Mouse (Mus musculus): Measurements from ENCODE around the gene Plekhg3.
A peak's percentile ranks its signal among the peaks of the same experiment; 100 is the strongest.

Gene Plekhg3

DNA sequence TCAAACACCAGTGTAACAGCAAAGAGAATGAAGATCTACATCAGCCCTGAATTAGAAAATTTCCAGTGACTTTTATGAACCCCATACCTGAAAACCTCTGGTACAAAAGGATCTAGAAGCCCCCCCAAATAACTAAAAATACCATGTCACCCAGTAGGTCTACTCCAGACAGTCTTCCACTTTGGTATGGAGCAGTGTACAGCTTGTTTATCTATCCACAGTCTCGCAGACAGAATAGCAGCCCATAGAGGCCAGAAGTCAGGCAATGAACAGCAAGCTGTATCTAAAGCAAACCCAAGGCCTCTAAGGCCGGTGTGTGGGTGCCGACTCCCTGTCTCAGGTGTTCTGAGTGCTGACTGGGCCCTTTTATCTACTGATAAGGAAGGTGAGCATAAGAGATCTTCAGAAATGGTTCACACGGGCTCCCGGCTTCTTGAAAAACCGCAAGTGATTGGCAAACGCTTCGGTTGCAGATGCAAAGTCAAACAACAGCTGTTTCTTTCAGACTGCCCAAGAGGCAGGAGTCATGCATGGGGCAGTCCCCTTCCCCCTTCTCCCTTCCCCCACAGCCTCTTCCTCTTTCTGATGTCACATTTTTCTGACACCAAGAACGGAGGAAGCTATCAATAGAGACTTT lies 3.3 kb upstream of the Plekhg3 start:
- DNase-seq (ENCODE audit: low spot score) = no peak

DNA sequence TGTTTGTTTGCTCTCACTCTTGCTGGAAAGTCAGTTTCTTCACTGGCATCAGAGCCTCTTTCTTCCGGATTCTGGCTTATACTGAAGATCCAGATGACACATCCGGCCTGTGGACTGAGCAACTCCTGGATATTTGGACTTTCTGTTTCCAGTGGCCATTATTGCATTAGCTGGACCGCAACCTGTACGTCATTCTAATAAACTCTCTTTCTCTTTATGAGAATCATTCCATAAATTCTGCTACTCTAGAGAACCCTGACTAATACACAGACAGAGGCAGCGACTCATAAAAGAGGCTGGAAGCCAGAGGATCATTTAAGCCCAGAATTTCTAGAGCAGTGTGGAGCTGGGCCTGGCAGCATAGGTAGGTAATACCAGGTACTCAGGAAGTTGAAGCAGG lies 1.9 kb upstream of the Plekhg3 start:
- DNase-seq (ENCODE audit: low spot score) = no peak

DNA sequence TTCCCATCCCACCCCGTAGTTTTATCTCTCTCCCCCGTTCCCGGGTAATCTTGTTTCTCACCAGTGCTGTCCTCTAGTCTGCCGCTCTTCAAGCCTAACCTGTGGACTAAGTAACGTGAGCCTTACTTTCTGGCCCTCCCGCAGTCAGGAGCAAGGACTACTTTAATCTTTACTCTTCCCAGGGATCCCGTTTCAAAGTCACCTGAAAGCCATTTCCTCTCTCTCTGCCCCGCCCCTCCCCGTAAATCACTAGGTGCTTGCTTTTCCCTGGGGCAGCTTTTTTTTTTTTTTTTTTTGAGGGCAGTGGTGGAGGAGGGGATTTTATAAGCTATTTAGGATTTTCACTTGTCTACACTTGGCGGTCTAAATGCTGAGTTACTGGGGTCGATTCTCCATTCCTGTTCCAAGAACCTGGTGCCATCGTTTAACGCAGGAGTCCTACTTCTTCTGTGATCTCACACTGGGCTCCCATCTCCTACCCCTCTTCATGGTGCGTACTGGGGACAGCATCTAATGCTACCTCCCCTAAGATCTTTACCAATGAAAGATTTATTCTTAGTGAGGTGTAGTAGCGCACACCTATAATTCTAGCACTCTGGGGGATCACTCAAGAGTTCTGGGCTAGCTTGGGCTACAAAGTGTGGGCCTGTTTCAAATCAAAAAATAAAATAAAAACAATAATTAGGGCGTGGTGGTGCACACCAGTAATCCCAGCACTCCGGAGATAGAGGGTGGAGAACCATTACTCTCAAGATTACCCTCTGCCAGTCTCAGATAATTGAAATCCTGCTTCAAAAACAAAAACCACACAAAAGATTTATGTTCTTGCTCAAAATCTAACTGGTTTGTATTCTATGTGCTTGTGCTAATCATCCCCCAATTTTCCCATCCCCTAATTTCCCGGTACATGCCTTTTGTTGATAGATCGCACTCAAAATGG lies 1.6 kb downstream of the Plekhg3 start:
- DNase-seq (ENCODE audit: low spot score) = no peak

DNA sequence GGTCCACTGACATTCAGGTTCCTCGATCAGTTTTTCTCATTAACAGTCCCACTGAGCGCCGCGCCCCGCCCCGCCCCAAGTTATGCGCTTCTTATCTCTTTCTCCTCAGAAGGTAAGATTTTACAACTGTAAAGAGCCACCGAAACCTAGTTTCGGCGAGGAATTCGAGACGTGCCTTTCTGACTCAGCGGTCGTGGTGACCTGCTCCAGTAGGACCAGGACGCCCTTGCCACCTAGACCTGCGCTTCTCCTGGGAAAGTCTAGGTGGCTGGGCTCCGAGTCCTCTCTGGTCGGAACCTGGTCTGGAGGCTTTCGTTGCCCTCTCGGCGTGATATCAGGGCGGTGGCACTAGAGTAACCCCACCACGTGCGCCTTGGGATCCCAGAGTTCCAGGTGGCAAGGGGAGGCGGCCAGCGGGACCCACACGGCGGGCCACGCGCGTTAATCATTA lies 2.3 kb downstream of the Plekhg3 start:
- DNase-seq (ENCODE audit: low spot score) = no peak

DNA sequence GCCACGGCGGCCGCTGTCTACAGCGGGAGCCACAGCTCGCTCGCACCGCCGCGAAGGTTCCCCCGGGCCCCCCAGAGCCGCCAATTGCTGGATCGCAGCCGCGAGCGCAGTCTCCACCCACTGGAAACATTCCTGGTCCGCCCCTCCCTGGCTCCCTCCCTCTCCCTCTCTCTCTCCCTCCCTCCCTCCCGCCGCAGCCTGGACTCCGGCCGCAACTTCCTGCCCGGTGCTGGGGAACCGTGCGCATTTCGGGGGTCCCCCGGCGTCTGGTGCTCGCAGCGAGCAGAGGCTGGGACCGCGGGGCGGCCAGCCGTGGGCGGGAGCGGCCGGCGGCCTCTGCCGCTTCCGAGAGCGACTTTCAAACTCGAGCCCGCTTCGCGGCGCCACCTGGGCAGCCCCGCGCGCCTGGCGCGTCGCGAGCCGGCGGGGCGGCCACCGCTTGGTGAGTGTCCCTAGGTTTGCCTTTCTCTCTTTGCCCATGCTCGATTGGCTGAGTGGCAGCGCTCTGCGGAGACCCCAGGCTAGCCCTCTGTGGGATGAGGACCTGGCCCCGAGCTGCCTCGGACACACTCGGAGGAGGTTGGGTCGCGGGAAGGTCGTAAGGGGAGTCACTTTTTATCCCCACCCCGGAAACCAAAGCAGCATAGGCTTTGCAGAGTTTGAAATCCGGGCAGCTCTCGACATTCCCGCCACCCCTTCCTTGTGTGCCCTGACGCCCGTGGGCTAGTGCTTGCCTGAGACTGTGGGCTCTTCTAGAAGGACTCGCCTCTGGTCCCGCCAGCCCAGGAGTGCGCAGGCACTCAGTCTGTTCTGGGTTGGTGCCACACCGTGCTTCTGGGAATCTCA lies 2.9 kb downstream of the Plekhg3 start:
- DNase-seq (ENCODE audit: low spot score) = peak; percentile 54

DNA sequence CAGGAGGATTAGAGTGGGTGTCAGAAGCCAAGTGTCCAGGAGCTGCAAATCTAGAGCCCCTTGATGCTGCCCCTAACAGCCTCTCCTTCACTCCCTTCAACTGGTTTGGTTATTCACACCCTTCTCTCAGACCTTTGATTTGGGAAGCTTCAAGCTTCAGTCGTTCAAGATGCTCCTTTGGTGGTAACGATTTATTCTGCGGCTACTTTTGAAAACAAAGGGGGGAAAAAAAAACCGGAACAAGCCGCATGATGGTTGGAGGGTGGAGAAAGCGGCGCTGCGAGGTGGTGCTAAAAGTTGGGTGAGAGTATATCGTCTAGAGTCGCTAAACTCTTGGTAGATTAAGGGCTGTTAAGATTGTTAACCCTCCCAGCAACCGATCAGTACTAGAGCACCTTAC lies 3.5 kb downstream of the Plekhg3 start:
- peak; percentile 38 for DNase-seq (ENCODE audit: low spot score)

DNA sequence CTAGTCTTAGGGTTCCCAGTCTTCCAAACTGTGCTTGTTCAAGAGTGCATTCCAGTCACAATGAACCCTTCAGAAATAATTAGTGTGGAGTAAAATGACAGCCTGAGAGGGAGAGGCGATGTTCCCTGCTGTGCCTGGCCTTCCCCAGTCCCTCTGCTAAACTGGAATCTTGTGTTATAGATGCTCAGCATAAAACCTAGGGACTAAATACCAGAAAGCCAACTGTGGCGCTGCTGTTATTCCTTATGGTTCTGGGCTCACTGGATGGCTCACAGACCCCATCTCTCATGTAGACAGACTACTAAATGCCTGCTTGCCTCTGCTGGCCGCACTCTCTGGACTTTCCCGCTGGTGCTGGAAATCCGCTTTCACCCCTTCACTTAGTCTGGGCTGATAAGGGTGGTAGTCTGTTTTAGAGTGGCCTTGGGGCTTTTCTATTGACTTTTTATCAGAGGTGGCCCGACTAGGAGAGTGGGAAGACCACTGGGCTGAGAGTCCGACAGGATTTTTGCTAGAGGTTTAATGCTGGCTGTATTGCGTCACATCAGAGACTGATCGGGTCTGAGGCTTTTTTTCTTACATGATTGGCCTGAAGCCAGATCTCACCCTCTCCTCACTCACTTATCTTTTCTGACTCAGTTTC lies 4.1 kb downstream of the Plekhg3 start:
- DNase-seq (ENCODE audit: low spot score) = peak; percentile 40

DNA sequence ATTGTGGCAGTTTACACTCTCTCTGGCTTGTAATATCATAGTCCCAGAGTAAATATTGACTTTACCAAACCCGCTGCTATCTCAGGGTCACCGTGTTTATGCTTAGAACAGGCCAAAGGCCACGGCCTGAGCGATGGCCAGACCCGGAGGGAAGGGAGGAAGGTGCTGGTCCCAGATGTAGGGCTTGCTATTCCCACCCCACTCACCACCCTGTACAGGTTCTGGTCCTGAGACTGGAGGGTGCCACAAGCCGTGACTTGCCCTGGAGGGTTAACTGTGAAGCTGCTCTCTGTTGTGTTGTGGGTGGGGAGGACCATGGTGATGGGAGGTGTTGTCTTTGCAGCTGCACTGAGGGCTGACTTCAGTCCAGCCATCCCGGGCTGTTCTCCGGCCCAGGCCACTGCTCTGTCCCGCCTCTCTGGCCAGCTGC lies 4.8 kb downstream of the Plekhg3 start:
- DNase-seq (ENCODE audit: low spot score) = peak; percentile 21

DNA sequence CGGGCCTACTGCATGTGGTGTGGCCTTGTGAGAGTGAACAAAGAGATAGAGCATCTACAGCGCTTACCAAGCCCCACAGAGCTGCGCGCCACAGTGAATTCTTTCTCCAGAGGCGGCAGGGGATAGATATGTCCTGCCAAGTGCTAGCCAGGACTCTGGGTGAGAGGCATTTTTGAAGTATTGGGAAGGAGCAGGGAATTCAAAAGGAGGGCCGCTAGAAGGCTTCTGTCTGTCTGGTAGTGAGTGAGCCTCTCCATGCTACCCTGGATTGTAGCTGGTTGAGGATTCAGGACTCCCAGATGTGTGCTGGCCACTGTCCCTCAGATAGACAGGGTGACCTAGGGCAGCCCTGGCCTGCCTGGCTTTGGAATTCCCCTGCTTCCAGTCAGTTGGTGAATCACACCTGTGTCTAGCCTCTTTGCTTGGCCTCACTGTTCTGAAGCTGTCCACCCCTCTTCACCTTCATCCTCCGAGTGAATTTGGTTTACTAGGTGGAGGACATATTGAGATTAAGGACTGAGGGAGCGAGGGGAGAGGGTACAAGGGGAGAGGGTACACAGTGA lies 6.0 kb downstream of the Plekhg3 start:
- peak; percentile 17 for DNase-seq (ENCODE audit: low spot score)

DNA sequence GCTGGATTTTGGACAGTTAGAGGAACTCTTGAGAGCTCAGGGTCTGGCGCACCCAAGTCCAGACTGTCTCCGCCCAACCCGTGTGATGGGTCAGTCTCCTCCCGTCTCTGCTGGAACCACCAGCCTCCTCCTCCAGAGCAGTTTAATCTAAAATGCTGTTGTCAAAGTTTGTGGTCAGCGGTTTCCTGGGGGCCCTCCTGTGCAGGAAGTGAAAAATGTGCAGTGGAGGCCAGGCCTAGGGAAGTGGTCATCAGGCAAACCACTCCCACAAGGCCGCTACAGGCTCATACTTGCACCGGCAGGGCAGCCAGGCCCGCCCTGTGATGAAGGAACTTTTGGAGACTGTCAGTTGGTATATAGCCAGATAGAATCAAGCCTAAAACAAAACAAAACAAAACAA lies 6.7 kb downstream of the Plekhg3 start:
- no peak for DNase-seq (ENCODE audit: low spot score)

DNA sequence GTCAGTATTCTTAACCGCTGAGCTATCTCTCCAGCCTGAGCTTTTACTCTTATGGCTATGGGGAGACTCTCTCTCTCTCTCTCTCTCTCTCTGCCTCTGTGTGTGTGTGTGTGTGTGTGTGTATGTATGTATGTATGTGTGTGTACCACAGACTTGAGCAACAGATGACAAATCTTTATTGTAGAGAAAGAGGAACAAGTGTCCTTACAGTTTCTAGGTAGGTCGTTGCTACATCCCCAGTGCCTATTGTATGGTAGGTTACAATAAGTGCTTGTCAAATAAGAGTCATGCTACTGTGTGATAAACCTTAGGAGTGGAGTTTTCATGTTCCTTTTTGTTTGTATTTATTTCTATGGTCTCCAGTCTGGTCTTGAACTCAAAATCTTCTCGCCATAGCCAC lies 9.5 kb downstream of the Plekhg3 start:
- DNase-seq (ENCODE audit: low spot score) = no peak

DNA sequence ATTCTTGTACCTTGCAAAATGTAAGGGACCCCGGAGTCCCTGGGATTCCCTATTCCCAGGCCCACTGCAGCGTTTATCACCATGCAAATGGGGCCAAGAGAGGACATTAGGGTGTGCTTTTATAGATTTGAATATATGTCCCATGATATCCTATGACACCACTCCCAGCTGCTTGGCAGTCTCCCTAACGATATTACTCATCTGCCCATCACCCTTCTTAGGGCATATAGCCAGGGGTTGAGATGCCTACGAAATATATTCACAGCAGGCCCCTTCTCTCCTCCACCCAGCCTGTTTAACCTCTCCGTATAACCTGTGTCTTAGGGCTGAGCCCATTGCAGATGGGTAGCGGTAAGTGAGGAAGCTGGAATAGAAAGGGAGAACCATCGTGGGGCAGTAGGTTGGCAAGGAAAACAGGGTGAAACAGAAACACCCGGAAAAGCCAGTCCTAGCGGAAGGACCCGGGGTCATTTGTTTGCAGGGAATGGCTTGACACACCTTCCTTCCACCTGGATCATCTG lies 10.1 kb downstream of the Plekhg3 start:
- DNase-seq (ENCODE audit: low spot score) = no peak

DNA sequence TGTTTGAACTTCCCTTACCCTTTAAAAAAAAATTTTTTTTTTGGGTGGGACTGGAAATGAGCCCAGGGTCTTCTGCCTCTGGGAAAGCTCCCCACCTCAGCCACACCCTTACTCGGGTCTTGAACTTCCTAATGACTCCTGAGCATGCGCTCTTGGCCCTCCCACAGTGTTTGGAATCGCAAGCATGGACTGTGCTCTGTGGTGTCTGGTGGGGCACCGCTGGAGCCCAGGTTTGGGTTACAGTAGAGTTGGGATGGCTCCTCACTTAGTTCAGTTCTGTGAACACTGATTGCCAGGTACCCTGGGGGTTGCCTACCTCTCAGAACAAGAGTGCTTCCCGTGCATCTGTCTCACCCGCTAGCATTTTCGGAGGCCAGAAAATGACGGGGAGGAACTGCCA lies 10.8 kb downstream of the Plekhg3 start:
- DNase-seq (ENCODE audit: low spot score) = no peak

DNA sequence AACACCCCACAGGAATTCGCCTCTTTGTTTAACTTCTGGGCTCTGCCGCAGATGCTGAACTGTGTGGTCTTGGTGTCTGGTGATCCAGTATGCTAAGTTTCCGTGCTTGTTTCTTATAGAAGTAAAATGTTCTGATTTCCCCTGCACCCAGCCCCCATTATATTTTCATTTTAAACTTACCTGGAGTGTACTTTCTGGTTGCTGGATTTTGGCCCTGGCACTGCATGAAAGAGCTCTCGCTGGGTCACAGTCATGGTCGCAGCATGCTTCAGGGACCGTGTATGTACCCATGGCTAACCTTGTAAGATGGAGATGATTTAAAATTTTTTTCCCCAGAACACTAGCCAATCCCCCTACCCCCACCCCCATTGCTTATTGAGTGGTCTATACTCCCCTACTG lies 11.2 kb downstream of the Plekhg3 start:
- DNase-seq (ENCODE audit: low spot score) = no peak

DNA sequence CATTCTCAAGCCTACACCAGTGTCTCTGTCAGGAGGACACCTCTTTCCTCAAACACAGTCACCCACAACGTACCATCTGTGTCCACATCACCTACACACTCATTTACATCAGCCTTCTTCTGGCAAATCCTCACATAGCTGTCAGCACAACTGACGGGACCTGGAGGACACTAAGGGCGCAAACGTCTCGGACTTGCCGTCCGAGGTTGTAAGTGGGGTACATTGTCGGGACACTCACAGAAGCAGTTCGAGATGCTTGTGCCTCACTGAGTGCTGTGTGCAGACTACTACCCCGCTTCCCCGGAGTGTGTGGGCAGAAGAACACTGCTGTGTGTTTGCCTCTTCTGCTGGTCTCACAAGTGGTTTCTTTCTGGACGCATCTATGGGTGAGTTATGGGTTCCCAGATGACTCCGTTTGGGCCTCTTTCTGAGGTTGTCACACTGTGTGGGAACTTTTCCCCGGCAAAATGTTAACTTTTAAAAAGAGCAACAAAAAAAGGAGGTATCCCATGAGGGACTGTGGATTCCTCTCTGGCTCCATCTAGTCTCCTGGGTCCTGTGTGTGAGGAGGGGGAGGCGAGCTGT lies 15.2 kb downstream of the Plekhg3 start:
- no peak for DNase-seq (ENCODE audit: low spot score)

DNA sequence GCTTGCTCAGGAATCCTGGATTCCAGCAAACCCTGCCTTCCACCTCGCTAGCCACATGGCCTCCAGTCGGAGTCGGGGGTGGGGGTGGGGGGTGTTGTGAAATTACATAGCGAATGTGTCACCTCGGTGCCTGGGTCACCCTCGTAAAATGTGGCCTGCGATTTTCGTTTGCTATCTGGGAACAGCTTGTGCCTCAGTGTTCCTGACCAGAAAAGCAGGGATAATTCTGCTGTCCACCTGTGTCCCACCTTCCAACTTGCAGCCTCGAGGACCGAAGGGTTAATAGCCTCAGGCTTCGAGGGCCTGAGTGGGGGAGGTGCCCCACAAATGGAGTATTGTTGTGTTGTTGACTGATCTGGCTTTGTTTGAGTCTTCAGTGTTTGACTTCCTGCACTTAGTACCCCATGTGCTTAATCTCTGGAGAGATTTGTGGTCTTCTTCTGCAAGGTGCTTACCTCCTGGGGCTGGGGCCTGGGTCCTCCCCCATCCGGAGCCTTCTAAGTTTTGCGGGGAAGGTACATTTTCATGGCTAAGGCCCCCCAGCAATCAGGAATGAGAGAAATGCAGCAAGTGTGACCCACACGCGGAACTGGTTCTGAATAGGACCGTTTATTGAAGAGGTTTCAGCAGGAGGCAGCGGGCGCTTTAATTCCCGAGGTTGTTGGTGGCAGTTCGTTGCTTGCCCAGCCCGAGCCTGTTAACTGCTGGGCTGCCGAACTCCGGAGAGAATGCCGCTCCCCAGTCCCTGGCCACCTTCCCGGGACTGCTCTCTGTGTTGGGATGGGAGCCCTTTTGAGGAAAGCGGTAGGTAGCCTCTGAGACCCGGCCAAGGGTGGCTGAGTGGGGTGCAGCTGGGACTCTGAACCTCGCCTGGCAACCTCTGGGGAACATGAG lies 15.9 kb downstream of the Plekhg3 start:
- DNase-seq (ENCODE audit: low spot score) = peak; percentile 30

DNA sequence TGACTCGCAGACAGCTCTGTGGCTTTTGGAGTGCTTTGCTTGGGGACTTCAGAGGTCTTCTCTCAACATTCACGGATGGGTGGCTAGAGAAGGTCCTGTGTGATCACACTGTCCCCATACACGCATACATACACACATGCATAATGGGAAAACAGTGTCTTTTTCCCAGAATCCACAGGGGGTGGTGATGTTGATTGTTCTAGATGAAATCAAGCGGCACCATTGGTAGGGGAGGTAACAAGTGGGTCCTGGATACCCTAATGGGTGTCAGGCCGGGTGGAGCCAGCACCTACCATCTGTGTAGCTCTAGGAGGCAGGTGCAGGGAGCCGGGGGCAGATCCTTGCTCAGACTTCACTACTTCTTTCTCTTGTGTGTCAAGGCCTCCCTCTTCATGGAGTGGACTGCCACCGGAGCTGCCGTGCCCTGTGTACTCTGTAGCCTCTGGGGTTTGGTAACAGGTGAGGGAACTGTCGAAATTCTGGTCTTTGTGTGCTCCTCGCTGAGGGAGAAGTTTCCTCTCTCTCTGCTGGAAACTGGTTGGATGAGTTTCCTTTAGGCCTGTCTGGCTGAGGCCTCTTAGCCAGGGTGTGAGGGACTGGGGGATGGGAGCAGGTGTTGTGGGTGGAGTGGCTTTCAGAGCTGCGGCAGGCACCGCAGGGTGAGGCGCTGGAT lies 16.9 kb downstream of the Plekhg3 start:
- no peak for DNase-seq (ENCODE audit: low spot score)

DNA sequence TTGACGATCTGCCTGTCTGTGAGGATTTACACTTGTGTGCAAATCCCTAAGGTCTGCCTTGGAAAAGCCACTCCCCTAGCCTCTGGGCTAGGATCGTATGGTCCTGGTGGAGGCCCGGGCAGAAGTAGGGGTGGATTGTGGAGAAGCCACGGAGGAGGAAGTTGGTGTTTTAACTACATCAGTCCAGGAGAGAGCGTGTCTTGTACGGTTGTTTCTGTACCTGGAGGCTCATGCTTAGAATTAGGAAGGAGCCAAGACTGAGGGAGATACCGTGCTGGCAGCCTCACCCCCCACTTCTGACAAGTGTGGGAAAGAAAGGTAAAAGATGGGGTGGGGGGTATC lies 17.4 kb downstream of the Plekhg3 start:
- DNase-seq (ENCODE audit: low spot score) = no peak

DNA sequence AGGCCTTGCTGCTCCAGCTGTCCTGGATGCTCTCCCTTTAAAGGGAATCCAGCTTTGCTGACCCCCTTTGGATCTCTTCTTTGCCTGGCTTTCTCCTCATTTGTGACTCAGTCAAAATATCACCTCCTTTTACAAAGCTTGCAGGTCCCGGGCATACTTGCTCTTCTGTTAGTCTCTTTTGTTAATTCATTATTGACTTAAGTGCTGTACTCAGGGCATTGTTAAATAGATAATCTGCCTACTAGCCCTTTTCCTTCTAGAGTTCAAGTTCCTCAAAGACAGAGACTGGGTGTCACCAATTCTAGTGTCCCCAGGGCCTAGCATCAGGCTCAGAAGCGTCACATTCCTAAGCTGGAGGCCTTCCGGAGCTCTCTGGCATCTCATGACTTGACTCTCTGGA lies 18.5 kb downstream of the Plekhg3 start:
- no peak for DNase-seq (ENCODE audit: low spot score)

DNA sequence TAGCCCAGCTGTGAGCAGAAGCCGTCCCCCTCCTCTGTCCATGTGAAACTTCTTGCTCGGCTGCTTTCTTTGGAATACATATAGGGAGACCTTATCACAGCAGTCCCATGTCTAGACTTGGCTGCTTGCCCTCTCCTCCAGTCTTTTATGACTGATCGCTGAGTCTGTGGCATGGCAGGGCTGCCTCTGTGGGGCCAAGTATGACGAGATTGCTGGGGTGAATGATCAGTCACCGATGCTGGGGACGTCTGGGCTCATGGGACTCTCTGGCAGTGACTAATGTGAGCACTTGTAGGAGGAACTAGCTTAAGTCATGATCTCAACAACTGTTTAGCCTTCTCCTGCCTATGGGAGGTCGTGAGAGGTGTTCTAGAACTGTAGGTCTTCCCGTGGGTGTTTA lies 21.6 kb downstream of the Plekhg3 start:
- DNase-seq (ENCODE audit: low spot score) = peak; percentile 79
